Comparison of ENCODE assay signal across 21 mouse cellular contexts in the genomic region with DNA sequence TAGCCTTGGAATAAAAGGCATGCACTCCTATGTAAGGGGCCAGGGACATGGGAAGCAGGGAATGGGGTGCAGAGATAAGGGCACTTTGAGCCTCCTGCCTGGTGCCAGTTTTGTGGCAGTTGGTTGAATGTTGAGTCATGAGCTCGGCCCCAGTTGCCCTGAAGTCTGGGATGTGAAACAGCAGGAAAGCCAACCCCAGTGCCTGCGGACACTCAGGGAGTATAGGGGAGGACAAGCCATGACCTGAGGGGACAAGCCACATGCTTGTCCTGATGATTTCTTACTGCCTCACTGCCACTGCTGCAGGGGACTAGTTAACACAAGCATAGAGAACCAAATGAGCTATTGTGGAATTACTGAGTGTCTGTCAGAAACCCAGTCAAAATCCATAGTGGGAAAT. TPM values are rescaled to one million over a fixed set of nuclear protein-coding genes. Genes with fewer than 3 reads are reported as not detected.
"Had no signal": no experiment of that assay in that cellular context is flagged by ENCODE, and none has a peak within 500 bp of the region (broad histone marks: within the 10 kb centered on the region; RNA-seq: fewer than 3 reads in every experiment).

No protein-coding gene starts in this region.

- H3K36me3 ChIP-seq: midbrain, embryonic 15.5 days; neural tube, embryonic 13.5 days had no signal

- H3K27ac ChIP-seq: limb, embryonic 12.5 days; limb, embryonic 15.5 days; liver, embryonic 14.5 days; macrophage; midbrain, embryonic 12.5 days; midbrain, embryonic 15.5 days; neural tube, embryonic 13.5 days; stomach, postnatal 0 days had no signal

- H3K4me2 ChIP-seq: limb, embryonic 12.5 days; limb, embryonic 15.5 days; liver, embryonic 11.5 days; lung, embryonic 14.5 days; midbrain, embryonic 12.5 days; midbrain, embryonic 15.5 days; neural tube, embryonic 13.5 days had no signal

- DNase-seq: kidney, postnatal 14 days; kidney, postnatal 4 days; left cerebral cortex, postnatal 4 days; liver, postnatal 0 days; lung, embryonic 14.5 days; right cerebral cortex, adult 18-20 months; right cerebral cortex, postnatal 14 days; right cerebral cortex, postnatal 4 days; thymus, postnatal 25 days had no signal

- H3K4me1 ChIP-seq: limb, embryonic 12.5 days; limb, embryonic 15.5 days; midbrain, embryonic 12.5 days had no signal

- H3K9ac ChIP-seq: limb, embryonic 12.5 days; limb, embryonic 15.5 days; liver, embryonic 14.5 days; liver, postnatal 0 days; lung, embryonic 14.5 days; midbrain, embryonic 12.5 days; midbrain, embryonic 15.5 days; neural tube, embryonic 13.5 days had no signal

- H3K27me3 ChIP-seq: limb, embryonic 12.5 days; limb, embryonic 15.5 days; midbrain, embryonic 15.5 days had no signal

- ATAC-seq: liver, postnatal 0 days; lung, postnatal 0 days; midbrain, embryonic 15.5 days had no signal

- H3K4me3 ChIP-seq: limb, embryonic 12.5 days; limb, embryonic 15.5 days; midbrain, embryonic 12.5 days; midbrain, embryonic 15.5 days; neural tube, embryonic 13.5 days had no signal

- H3K9me3 ChIP-seq: limb, embryonic 12.5 days; limb, embryonic 15.5 days; midbrain, embryonic 12.5 days; midbrain, embryonic 15.5 days; neural tube, embryonic 13.5 days had no signal

RNA-seq across cellular contexts. Expression of gene Rassf10, which starts 46.3 kb away (rescaled TPM):
- total RNA-seq: megakaryocyte, adult 5-6 weeks; neutrophil, adult 5-6 weeks had no signal
- polyA plus RNA-seq: macrophage had no signal
